Mouse (Mus musculus) mesoderm, embryonic 11.5 days (tissue): ENCODE measurements around the gene Aldoc.

Experiments
- DNase-seq: peaks from one replicate; pipeline ENCODE4 v3.0.0-alpha.2; 2012; ENCODE audit warnings: low read depth, low spot score

Aldoc gene

GRCm38 (mm10) chr11:78360789-78361131 lies 38.0 kb downstream of the Aldoc start:
- DNase-seq = no peak

GRCm38 (mm10) chr11:78363309-78364007 lies 40.7 kb downstream of the Aldoc start:
- no peak for DNase-seq

- no peak for DNase-seq
These were observed 41.3 kb downstream of the Aldoc start for GRCm38 (mm10) chr11:78364103-78364502.

- DNase-seq = no peak
These were observed 44.9 kb downstream of the Aldoc start for GRCm38 (mm10) chr11:78367456-78368225.

GRCm38 (mm10) chr11:78370389-78370788 lies 47.6 kb downstream of the Aldoc start:
- DNase-seq = no peak

- DNase-seq = no peak
These were observed 48.9 kb downstream of the Aldoc start for GRCm38 (mm10) chr11:78371711-78372110.

- DNase-seq = no peak
These were observed 49.4 kb downstream of the Aldoc start for GRCm38 (mm10) chr11:78372166-78372565.

GRCm38 (mm10) chr11:78372610-78373009 lies 49.8 kb downstream of the Aldoc start:
- DNase-seq = no peak

- DNase-seq = no peak
These were observed 51.4 kb downstream of the Aldoc start for GRCm38 (mm10) chr11:78374147-78374546.
